Mouse (Mus musculus): ENCODE results near the gene Wipi2. TPM values are rescaled to one million over a fixed set of nuclear protein-coding genes. Genes with fewer than 3 reads are reported as not detected.

Gene Wipi2
- polyA plus RNA-seq (2015; fragmentation: Nextera tagmentation; extraction: Ambion mirVana) = 33.4 and 33.6 TPM in 2 replicates

DNA sequence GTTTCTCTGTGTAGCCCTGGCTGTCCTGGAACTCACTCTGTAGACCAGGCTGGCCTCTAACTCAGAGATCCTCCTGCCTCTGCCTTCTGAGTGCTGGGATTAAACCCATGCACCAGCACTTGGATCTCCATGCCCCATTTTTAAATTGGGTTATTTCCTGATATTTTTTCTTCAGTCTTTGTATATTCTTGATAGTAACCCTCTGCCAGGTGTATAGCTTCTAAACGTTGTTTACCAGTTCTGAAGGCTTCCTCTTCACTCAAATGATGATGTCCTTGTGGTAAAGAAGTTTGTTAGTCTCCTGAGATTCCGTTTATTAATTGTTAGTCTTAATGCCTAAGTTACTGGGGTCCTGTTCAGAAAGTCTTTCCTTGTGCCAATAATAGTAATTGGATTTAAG, at the start of gene Wipi2:
Gene Wipi2, plus strand, starts transcription at position 301 of the 400 bp plus-strand sequence.
- Histone ChIP-seq H3K36me3 (ENCODE audit: control insufficient read depth, insufficient read depth, low read length) (no peaks in the 10 kb centered on the region), H3K27ac (replicated peaks) (no peak within 1 kb of the TSS), H3K4me3 (ENCODE audit: low read depth, low read length) (peak within 1 kb of the TSS; percentile 91), H3K4me1 (replicated peaks; ENCODE audit: control insufficient read depth, insufficient read depth) (peaks cover 6% of the 10 kb centered on the region), H3K4me2 (replicated peaks; ENCODE audit: low read depth) (peak within 1 kb of the TSS; percentile 74), H3K9me3 (ENCODE audit: control insufficient read depth, low read length) (no peaks in the 10 kb centered on the region), H3K9ac (ENCODE audit: low read length) (no peak within 1 kb of the TSS; the same call in 1 of the 2 replicates), H3K27me3 (ENCODE audit: control insufficient read depth, insufficient read depth, low read length) (no peaks in the 10 kb centered on the region)
- no peak for DNase-seq (ENCODE audit: low spot score)
- no peak for ATAC-seq (ENCODE audit: low FRiP score, low TSS enrichment)
- 85% methylated on average over 2 of the region's 2 CpGs for WGBS
- no peak for TF ChIP-seq EP300 (optimal IDR thresholded peaks at IDR 0.05)
- TF ChIP-seq CTCF (IDR thresholded peaks at IDR 0.05; ENCODE audit: low read depth) = no peak

DNA sequence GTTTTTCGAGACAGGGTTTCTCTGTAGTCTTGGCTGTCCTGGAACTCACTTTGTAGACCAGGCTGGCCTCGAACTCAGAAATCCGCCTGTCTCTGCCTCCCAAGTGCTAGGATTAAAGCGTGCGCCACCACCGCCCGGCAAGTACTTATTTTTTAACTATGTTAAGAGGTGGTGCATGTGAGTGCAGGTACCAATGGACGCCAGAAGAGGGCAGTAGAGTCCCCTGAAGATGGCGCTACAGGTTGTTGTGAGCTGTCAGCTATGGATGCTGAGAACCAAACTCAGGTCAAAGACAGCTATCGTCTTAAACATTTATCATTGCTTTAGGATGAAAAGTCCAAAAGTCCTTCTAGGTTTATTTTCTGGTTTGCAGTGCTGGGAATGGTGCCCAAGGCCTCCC, 49.3 kb upstream of the Wipi2 start:
- ATAC-seq (ENCODE audit: low FRiP score, low TSS enrichment) (no peak), DNase-seq (ENCODE audit: low spot score) (no peak)
- Histone ChIP-seq H3K36me3 (ENCODE audit: control insufficient read depth, insufficient read depth, low read length) (no peaks in the 10 kb centered on the region), H3K4me2 (replicated peaks; ENCODE audit: low read depth) (no peak overlapping the region), H3K27me3 (ENCODE audit: control insufficient read depth, insufficient read depth, low read length) (no peaks in the 10 kb centered on the region), H3K4me1 (replicated peaks; ENCODE audit: control insufficient read depth, insufficient read depth) (no peaks in the 10 kb centered on the region), H3K9ac (ENCODE audit: low read length) (no peak overlapping the region), H3K27ac (replicated peaks) (no peak overlapping the region), H3K9me3 (ENCODE audit: control insufficient read depth, low read length) (no peaks in the 10 kb centered on the region), H3K4me3 (ENCODE audit: low read depth, low read length) (no peak overlapping the region)
- TF ChIP-seq EP300 (optimal IDR thresholded peaks at IDR 0.05) (no peak), CTCF (IDR thresholded peaks at IDR 0.05; ENCODE audit: low read depth) (peak; percentile 25; the same call in 1 of the 2 replicates)
- 91% methylated on average over 10 of the region's 10 CpGs for WGBS

DNA sequence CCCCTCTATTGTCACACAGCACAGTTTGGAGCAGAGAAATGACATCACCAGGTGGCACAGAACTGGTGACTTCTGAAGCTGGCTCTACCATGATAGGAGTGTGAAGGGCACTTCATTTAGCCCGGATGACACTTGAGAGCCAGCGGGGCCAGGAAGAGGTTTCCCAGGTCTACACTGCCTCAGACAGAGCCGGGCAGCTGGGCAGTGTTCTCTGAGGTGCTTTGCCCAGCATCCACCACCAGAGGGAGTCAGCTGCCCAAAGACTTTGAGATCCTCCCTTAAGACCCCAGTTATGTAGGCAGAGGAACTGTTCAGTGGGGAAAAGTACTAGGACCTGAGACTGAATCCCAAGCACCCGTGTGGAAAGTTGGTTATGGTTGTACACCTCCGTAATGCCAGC, 46.0 kb upstream of the Wipi2 start:
- peak; percentile 44 for DNase-seq (ENCODE audit: low spot score)

DNA sequence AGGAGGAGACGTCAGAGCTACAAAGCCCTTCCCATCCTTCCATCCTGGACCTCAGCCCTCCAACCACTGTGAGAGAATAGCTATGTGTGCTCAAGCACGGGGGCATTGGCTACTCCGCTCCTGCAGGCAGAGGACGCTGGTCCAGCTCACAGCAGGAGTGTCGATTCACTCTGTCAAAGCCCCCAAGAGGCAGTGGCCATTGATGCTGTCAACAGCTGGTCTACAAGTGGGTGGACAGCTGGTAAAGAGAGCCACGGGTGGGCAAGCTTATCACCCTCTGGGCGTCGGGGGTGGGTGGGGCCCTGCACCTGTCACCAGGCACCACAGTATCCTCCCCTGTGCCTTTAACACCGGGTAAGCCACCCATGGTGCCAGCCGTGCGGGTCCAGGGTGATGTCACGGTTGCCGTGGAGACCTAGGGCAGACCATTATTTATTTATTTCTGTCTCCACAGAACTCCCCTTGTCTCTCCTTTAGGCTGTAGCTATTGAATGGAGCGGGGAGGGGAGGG, 43.8 kb upstream of the Wipi2 start:
- Histone ChIP-seq H3K9ac (ENCODE audit: low read length) (no peak overlapping the region), H3K4me1 (replicated peaks; ENCODE audit: control insufficient read depth, insufficient read depth) (no peaks in the 10 kb centered on the region), H3K36me3 (ENCODE audit: control insufficient read depth, insufficient read depth, low read length) (no peaks in the 10 kb centered on the region), H3K9me3 (ENCODE audit: control insufficient read depth, low read length) (no peaks in the 10 kb centered on the region), H3K27ac (replicated peaks) (no peak overlapping the region), H3K4me3 (ENCODE audit: low read depth, low read length) (no peak overlapping the region), H3K27me3 (ENCODE audit: control insufficient read depth, insufficient read depth, low read length) (no peaks in the 10 kb centered on the region), H3K4me2 (replicated peaks; ENCODE audit: low read depth) (no peak overlapping the region)
- ATAC-seq (ENCODE audit: low FRiP score, low TSS enrichment) = peak; percentile 30; the same call in 1 of the 2 replicates
- DNase-seq (ENCODE audit: low spot score) = no peak
- WGBS = 43% methylated on average over 14 of the region's 14 CpGs
- TF ChIP-seq CTCF (IDR thresholded peaks at IDR 0.05; ENCODE audit: low read depth) (no peak), EP300 (optimal IDR thresholded peaks at IDR 0.05) (no peak)

More for the DNA sequence above, 46.0 kb upstream of the Wipi2 start:
- TF ChIP-seq CTCF (IDR thresholded peaks at IDR 0.05; ENCODE audit: low read depth) (peak; percentile 88), EP300 (optimal IDR thresholded peaks at IDR 0.05) (no peak)
- no peak overlapping the region for H3K4me3 ChIP-seq (ENCODE audit: low read depth, low read length)
- H3K27me3 ChIP-seq (ENCODE audit: control insufficient read depth, insufficient read depth, low read length) = no peaks in the 10 kb centered on the region
- ATAC-seq (ENCODE audit: low FRiP score, low TSS enrichment) = peak; percentile 46; the same call in 1 of the 2 replicates
- H3K4me1 ChIP-seq (replicated peaks; ENCODE audit: control insufficient read depth, insufficient read depth) = no peaks in the 10 kb centered on the region
- H3K4me2 ChIP-seq (replicated peaks; ENCODE audit: low read depth) = no peak overlapping the region
- no peak overlapping the region for H3K27ac ChIP-seq (replicated peaks)
- H3K36me3 ChIP-seq (ENCODE audit: control insufficient read depth, insufficient read depth, low read length) = no peaks in the 10 kb centered on the region
- H3K9ac ChIP-seq (ENCODE audit: low read length) = no peak overlapping the region
- WGBS = 9% methylated on average over 5 of the region's 5 CpGs
- no peaks in the 10 kb centered on the region for H3K9me3 ChIP-seq (ENCODE audit: control insufficient read depth, low read length)

DNA sequence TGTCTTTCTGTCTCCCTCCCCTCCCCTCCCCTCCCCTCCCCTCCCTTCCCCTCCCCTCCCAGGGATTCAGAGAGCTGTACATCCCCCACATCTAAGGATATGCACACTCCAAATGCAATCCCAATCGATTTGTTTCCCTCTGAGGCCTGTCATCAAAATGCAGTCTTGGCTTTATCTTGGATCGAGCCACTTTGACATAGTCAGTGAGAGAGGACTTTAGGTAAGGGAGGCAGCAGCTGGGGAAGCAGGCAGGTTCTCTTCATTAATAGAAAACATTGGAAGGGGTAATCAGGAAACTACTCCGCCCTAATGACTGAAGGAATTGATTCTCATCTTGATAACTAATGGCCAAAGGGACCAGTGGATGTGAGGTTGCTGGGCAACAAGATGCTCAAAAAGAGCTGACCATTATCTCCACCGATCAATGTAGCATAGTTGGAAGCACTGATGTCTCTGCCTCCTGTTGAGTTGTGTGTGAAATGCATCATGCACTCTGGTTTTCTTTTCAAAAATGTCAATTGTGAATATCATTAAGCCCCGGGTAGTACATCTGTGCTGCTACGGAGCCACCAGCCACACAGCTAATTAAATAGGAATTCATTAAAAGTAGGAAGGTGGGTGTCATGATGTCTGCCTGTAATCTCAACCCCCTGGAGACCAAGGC, 36.4 kb upstream of the Wipi2 start:
- ATAC-seq (ENCODE audit: low FRiP score, low TSS enrichment) (no peak), DNase-seq (ENCODE audit: low spot score) (no peak)
- no peaks in the 10 kb centered on the region for H3K9me3 ChIP-seq (ENCODE audit: control insufficient read depth, low read length)
- no peak overlapping the region for H3K27ac ChIP-seq (replicated peaks)
- no peak overlapping the region for H3K4me3 ChIP-seq (ENCODE audit: low read depth, low read length)
- H3K9ac ChIP-seq (ENCODE audit: low read length) = no peak overlapping the region
- H3K27me3 ChIP-seq (ENCODE audit: control insufficient read depth, insufficient read depth, low read length) = no peaks in the 10 kb centered on the region
- H3K36me3 ChIP-seq (ENCODE audit: control insufficient read depth, insufficient read depth, low read length) = no peaks in the 10 kb centered on the region
- no peaks in the 10 kb centered on the region for H3K4me1 ChIP-seq (replicated peaks; ENCODE audit: control insufficient read depth, insufficient read depth)
- no peak for TF ChIP-seq EP300 (optimal IDR thresholded peaks at IDR 0.05)
- no peak for TF ChIP-seq CTCF (IDR thresholded peaks at IDR 0.05; ENCODE audit: low read depth)
- H3K4me2 ChIP-seq (replicated peaks; ENCODE audit: low read depth) = no peak overlapping the region
- WGBS = 84% methylated on average over 6 of the region's 6 CpGs

DNA sequence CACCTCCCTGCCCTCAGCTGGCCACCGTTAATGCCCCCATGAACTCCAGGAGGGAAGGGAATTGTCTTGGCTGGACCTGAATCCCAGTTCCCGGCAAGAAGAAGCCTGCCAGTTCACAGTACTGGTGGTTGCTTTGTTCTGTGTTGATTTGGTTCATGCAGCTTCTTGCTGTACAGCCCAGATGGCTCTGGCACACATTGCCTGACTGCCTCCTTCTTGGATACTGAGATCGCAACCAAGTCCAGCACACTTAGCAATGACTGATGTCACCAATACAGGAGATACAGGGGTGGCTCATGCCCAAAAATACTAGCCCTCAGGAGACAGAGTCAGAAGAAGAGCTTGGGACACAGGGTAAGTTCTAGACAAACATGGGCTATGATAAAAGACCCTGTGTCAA, 31.8 kb upstream of the Wipi2 start:
- ATAC-seq (ENCODE audit: low FRiP score, low TSS enrichment) (no peak), DNase-seq (ENCODE audit: low spot score) (no peak)
- no peak for TF ChIP-seq CTCF (IDR thresholded peaks at IDR 0.05; ENCODE audit: low read depth)
- no peak for TF ChIP-seq EP300 (optimal IDR thresholded peaks at IDR 0.05)
- no peaks in the 10 kb centered on the region for H3K9me3 ChIP-seq (ENCODE audit: control insufficient read depth, low read length)
- WGBS = 71% methylated on average over 3 of the region's 3 CpGs
- H3K4me2 ChIP-seq (replicated peaks; ENCODE audit: low read depth) = no peak overlapping the region
- no peaks in the 10 kb centered on the region for H3K4me1 ChIP-seq (replicated peaks; ENCODE audit: control insufficient read depth, insufficient read depth)
- no peaks in the 10 kb centered on the region for H3K36me3 ChIP-seq (ENCODE audit: control insufficient read depth, insufficient read depth, low read length)
- no peak overlapping the region for H3K27ac ChIP-seq (replicated peaks)
- H3K9ac ChIP-seq (ENCODE audit: low read length) = no peak overlapping the region
- H3K4me3 ChIP-seq (ENCODE audit: low read depth, low read length) = no peak overlapping the region
- no peaks in the 10 kb centered on the region for H3K27me3 ChIP-seq (ENCODE audit: control insufficient read depth, insufficient read depth, low read length)

Data from stomach, postnatal 0 days (tissue).